Mouse (Mus musculus) erythroblast, embryonic 14.5 days (primary cell): Measurements from ENCODE around the gene Gimap5.

ENCODE experiments used
- GATA1 ChIP-seq: IDR thresholded peaks from 2 replicates; pipeline ENCODE4 v1.6.1; 2012; ENCODE audit warnings: low read length, inconsistent platforms, mixed read lengths
- TAL1 ChIP-seq: IDR thresholded peaks from 3 replicates; pipeline ENCODE4 v1.6.1; 2012; ENCODE audit warnings: low read length, inconsistent platforms, mixed read lengths

DNA sequence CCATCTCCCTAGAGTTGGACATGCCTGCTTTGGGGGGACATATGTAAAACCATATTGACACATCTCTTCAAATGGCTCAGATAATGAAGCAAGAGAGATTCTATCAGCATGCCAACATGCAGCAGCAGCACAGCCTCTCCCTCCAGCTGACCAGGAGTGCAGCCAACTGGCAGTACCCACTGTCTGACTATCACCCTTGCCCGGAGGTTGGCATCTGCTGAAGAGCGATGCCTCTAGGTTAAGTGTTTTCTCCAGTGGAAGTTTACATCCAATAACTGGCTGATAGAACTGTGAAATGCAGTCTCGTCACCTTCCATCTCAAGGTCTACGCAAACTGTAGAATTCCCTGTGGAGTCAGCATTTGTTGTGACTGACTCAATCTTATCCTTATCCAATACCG is 8.3 kb upstream of the Gimap5 start:
- TF ChIP-seq GATA1 (no peak), TAL1 (no peak)
